In genomic region chr10:116678950-116679735, GRCm38 (mm10) we compare ENCODE assay signal across 19 mouse cellular contexts.
DNase-seq lines count a peak whose midpoint lies in the region; ATAC-seq and TF ChIP-seq lines count a peak whose summit lies in the region.
"Had no signal": no experiment of that assay in that cellular context is flagged by ENCODE, and none has a peak within 500 bp of the region (broad histone marks: within the 10 kb centered on the region; RNA-seq: fewer than 3 reads in every experiment).

No protein-coding gene starts in this region.

- ATAC-seq in embryonic facial prominence, embryonic 12.5 days (ENCODE audit: insufficient number of reproducible peaks, insufficient read depth, low FRiP score, low TSS enrichment), result no peak
- no peak for ATAC-seq in heart, embryonic 11.5 days (replicated peaks; ENCODE audit: insufficient number of reproducible peaks, low FRiP score, low TSS enrichment)
- ATAC-seq: forebrain, embryonic 14.5 days; hindbrain, postnatal 0 days had no signal

- no peak overlapping the region for H3K4me3 ChIP-seq in embryonic facial prominence, embryonic 12.5 days
- no peak overlapping the region for H3K4me3 ChIP-seq in embryonic facial prominence, embryonic 10.5 days
- no peak overlapping the region for H3K4me3 ChIP-seq in lung, adult 2 months (replicated peaks; ENCODE audit: extremely low read depth, low read depth, low read length)
- H3K4me3 ChIP-seq in heart, embryonic 11.5 days (ENCODE audit: low read depth, low read length), result no peak overlapping the region
- H3K4me3 ChIP-seq: hindbrain, embryonic 12.5 days had no signal

- TF ChIP-seq POLR2A in lung, adult 2 months (IDR thresholded peaks at IDR 0.05; ENCODE audit: borderline replicate concordance, extremely low read depth, low read depth, low read length), result no peak

- no peaks in the 10 kb centered on the region for H3K27me3 ChIP-seq in embryonic facial prominence, embryonic 12.5 days
- no peaks in the 10 kb centered on the region for H3K27me3 ChIP-seq in embryonic facial prominence, embryonic 10.5 days (replicated peaks; ENCODE audit: low read depth, poor library complexity, severe bottlenecking)
- H3K27me3 ChIP-seq in heart, embryonic 11.5 days (ENCODE audit: control insufficient read depth, insufficient read depth, low read length), result no peaks in the 10 kb centered on the region
- H3K27me3 ChIP-seq: hindbrain, embryonic 12.5 days had no signal

- WGBS in embryonic facial prominence, embryonic 12.5 days, result 82% methylated on average over 10 of the region's 10 CpGs
- 88% methylated on average over 10 of the region's 10 CpGs for WGBS in embryonic facial prominence, embryonic 10.5 days
- 71% methylated on average over 10 of the region's 10 CpGs for WGBS in lung, adult 2 months
- 82% methylated on average over 10 of the region's 10 CpGs for WGBS in heart, embryonic 11.5 days (ENCODE audit: insufficient replicate concordance)

- H3K4me1 ChIP-seq in embryonic facial prominence, embryonic 12.5 days, result peaks cover 3% of the 10 kb centered on the region
- peaks cover 18% of the 10 kb centered on the region for H3K4me1 ChIP-seq in embryonic facial prominence, embryonic 10.5 days
- H3K4me1 ChIP-seq in lung, adult 2 months (ENCODE audit: control insufficient read depth, insufficient read depth, low read length), result no peaks in the 10 kb centered on the region
- H3K4me1 ChIP-seq in heart, embryonic 11.5 days (ENCODE audit: control insufficient read depth, insufficient read depth, low read length), result no peaks in the 10 kb centered on the region
- H3K4me1 ChIP-seq: hindbrain, embryonic 12.5 days had no signal

- DNase-seq in embryonic facial prominence, embryonic 10.5 days (ENCODE audit: low spot score), result no peak
- peak; percentile 11 for DNase-seq in lung, postnatal 10 days
- no peak for DNase-seq in lung, adult 2 months
- peak; percentile 8 for DNase-seq in naive thymus-derived CD4-positive, alpha-beta T cell, adult 2 months (ENCODE audit: low read depth)
- DNase-seq in kidney, adult 18-20 months, result no peak
- no peak for DNase-seq in urinary bladder, postnatal 4 days (ENCODE audit: low spot score in 2 of 2)
- DNase-seq: adrenal gland, postnatal 10 days; cerebellum, adult 11-12 months; cerebellum, adult 9-10 months; cerebellum, postnatal 25 days; gastrocnemius, postnatal 36 days; heart, adult 11 months; heart, postnatal 10 days; heart, postnatal 4 days had no signal

- no peak overlapping the region for H3K4me2 ChIP-seq in embryonic facial prominence, embryonic 12.5 days (replicated peaks)
- H3K4me2 ChIP-seq in heart, embryonic 11.5 days, result no peak overlapping the region
- H3K4me2 ChIP-seq: hindbrain, embryonic 12.5 days had no signal

- H3K9me3 ChIP-seq in embryonic facial prominence, embryonic 12.5 days, result no peaks in the 10 kb centered on the region
- H3K9me3 ChIP-seq in embryonic facial prominence, embryonic 10.5 days, result peaks cover 9% of the 10 kb centered on the region; the same call in 1 of the 2 replicates
- peaks cover 5% of the 10 kb centered on the region; the same call in 1 of the 2 replicates for H3K9me3 ChIP-seq in heart, embryonic 11.5 days (replicated peaks; ENCODE audit: control insufficient read depth, low read length)

- H3K27ac ChIP-seq in embryonic facial prominence, embryonic 12.5 days, result peak overlapping the region; percentile 41; the same call in 1 of the 2 replicates
- no peak overlapping the region for H3K27ac ChIP-seq in embryonic facial prominence, embryonic 10.5 days (replicated peaks)
- H3K27ac ChIP-seq in heart, embryonic 11.5 days (ENCODE audit: low read depth, low read length), result no peak overlapping the region
- H3K27ac ChIP-seq: hindbrain, embryonic 12.5 days; hindbrain, postnatal 0 days had no signal

- TF ChIP-seq CTCF in lung, adult 2 months (IDR thresholded peaks at IDR 0.05; ENCODE audit: insufficient read depth, low read length), result no peak

- H3K9ac ChIP-seq in embryonic facial prominence, embryonic 12.5 days, result no peak overlapping the region
- H3K9ac ChIP-seq in heart, embryonic 11.5 days (ENCODE audit: low read depth, low read length), result no peak overlapping the region
- H3K9ac ChIP-seq: hindbrain, embryonic 12.5 days had no signal

- H3K36me3 ChIP-seq in embryonic facial prominence, embryonic 12.5 days, result no peaks in the 10 kb centered on the region
- H3K36me3 ChIP-seq in embryonic facial prominence, embryonic 10.5 days (replicated peaks), result no peaks in the 10 kb centered on the region
- no peaks in the 10 kb centered on the region for H3K36me3 ChIP-seq in heart, embryonic 11.5 days (ENCODE audit: control insufficient read depth, insufficient read depth, low read length)
- H3K36me3 ChIP-seq: hindbrain, embryonic 12.5 days had no signal

Comparison
In these comparisons a context has a peak if more than half of its experiments do, and no peak if none do; other contexts are left out.
1. DNase-seq: peak in lung, postnatal 10 days (single experiment) and naive thymus-derived CD4-positive, alpha-beta T cell, adult 2 months (single experiment); none in embryonic facial prominence, embryonic 10.5 days (single experiment), lung, adult 2 months (single experiment), kidney, adult 18-20 months (single experiment) and urinary bladder, postnatal 4 days (0 of 2).